Mouse (Mus musculus) ES-E14 (cell line): ENCODE measurements around the gene Zc3h12a. TPM values are rescaled to one million over a fixed set of nuclear protein-coding genes. Genes with fewer than 3 reads are reported as not detected.

Experiments used
- DNase-seq: peaks from one replicate; pipeline ENCODE4 v3.0.0-alpha.2; 2013; ENCODE audit warnings: low read depth, low spot score
- H3K27ac ChIP-seq: 2 replicates; pipeline ENCODE4 v1.5.1; 2012; ENCODE audit warnings: low read depth, mild to moderate bottlenecking, low read length, moderate library complexity, mixed read lengths; ENCODE audit not compliant: poor library complexity, insufficient read depth, severe bottlenecking
- H3K36me3 ChIP-seq: 2 replicates; pipeline ENCODE4 v1.6.1; 2012; ENCODE audit warnings: mild to moderate bottlenecking, low read length, moderate library complexity, mixed read lengths; ENCODE audit not compliant: control insufficient read depth, poor library complexity, insufficient read depth, severe bottlenecking
- H3K4me1 ChIP-seq, 2 experiments: fragments of 150-350 bp in 1 of 2; sonication (generic) in 1 of 2; 2 replicates each; pipeline ENCODE4 v1.6.1; 2012; ENCODE audit warnings: low read length in 2 of 2, mild to moderate bottlenecking in 1 of 2, mixed read lengths in 1 of 2; ENCODE audit not compliant: control insufficient read depth in 2 of 2, insufficient read depth in 2 of 2, poor library complexity in 1 of 2
- H3K4me3 ChIP-seq, 2 experiments: fragments of 150-350 bp in 1 of 2; sonication (generic) in 1 of 2; 2 replicates each; pipeline ENCODE4 v1.5.1; 2012; ENCODE audit warnings: low read length in 2 of 2, low read depth in 1 of 2, mild to moderate bottlenecking in 1 of 2, mixed read lengths in 1 of 2; ENCODE audit not compliant: insufficient read depth in 1 of 2, poor library complexity in 1 of 2, severe bottlenecking in 1 of 2
- H3K9ac ChIP-seq: 2 replicates; pipeline ENCODE4 v1.6.1; 2012; ENCODE audit warnings: low read depth, mild to moderate bottlenecking, low read length, mixed read lengths; ENCODE audit not compliant: poor library complexity, insufficient read depth, severe bottlenecking
- H3K9me3 ChIP-seq: fragments of 150-350 bp; sonication (generic); 2 replicates; pipeline ENCODE4 v1.6.1; 2012; ENCODE audit warnings: low read depth, mild to moderate bottlenecking, low read length; ENCODE audit not compliant: control insufficient read depth, insufficient read depth
- CHD2 ChIP-seq: IDR thresholded peaks from 2 replicates; pipeline ENCODE4 v1.6.1; 2014; ENCODE audit warnings: mild to moderate bottlenecking, low read depth, low read length, inconsistent platforms
- HCFC1 ChIP-seq: IDR thresholded peaks from 2 replicates; pipeline ENCODE4 v1.6.1; 2012; ENCODE audit warnings: low read length, inconsistent platforms, borderline replicate concordance; ENCODE audit not compliant: insufficient read depth
- MAFK ChIP-seq: IDR thresholded peaks from 2 replicates; pipeline ENCODE4 v1.6.1; 2014; ENCODE audit warnings: mild to moderate bottlenecking, low read depth, low read length, inconsistent platforms; ENCODE audit not compliant: insufficient read depth
- ZC3H11A ChIP-seq: IDR thresholded peaks from 2 replicates; pipeline ENCODE4 v1.6.1; 2012; ENCODE audit warnings: low read depth, mild to moderate bottlenecking, inconsistent platforms, low read length, borderline replicate concordance
- ZNF384 ChIP-seq: IDR thresholded peaks from 2 replicates; pipeline ENCODE4 v1.6.1; 2012; ENCODE audit warnings: low read depth, low read length, inconsistent platforms
- in situ Hi-C, 2 experiments: fragments of 600-800 bp; cut with MboI; formaldehyde crosslinking; loops; one replicate each; pipeline ENCODE4 v1.15.1; 2025; ENCODE audit warnings: low sequenced_read_pairs in 2 of 2, inconsistent platforms in 1 of 2; ENCODE audit not compliant: unreplicated experiment in 2 of 2
- total RNA-seq: library from RNA; depleted of rRNA; stranded (reverse); fragments of 300-350 nt; gene quantifications from 2 replicates; pipeline ENCODE4 v1.2.3, GENCODE M21; 2012; rRNA removed

Zc3h12a gene
- 4.9 and 10.4 TPM in 2 replicates for total RNA-seq

DNA sequence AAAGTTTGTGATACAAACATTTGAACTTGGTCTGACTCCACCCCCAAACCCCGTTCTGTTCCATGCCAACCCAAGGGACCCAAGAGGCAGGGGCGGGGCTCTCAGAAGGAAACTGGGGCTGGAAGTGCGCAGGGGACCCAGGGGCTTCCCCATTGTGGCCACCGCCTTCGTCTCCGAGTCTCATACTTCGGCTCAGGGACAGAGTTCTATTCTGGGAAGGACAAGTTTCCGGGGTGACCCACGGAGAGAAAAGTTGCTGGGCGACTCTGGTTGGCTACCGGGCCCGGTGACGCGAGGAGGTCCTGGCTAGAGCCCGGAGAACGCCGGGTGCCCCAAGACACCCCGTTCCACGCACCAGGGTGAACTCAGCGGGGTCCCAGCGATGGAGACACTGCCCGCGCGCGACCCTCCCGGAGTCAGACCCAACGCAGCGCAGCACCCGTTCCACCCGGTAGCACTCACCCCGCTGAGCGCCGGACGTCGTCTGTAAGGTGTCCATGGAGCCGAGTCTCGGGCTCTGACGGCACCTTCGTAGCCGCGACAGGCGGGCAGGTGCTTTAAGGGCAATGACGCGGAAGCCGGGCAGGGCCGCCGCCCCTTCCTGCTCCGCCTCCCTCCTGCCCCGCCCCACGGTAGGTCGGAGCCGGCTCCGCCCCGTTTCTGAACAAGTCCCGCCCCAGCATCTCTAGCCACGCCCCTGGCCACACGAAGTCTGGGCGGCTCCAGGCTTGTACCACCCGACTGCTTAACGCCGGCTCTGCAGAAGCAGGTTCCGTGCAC is at the start of gene Zc3h12a:
TSS of gene Zc3h12a (minus strand) at position 536 of the 780 bp plus-strand sequence.
- Histone ChIP-seq H3K4me3 (peak within 1 kb of the TSS; percentile 79 to 82), H3K36me3 (peaks cover 2% of the 10 kb centered on the region; the same call in 1 of the 2 replicates), H3K9ac (peak within 1 kb of the TSS; percentile 58), H3K9me3 (no peaks in the 10 kb centered on the region), H3K27ac (no peak within 1 kb of the TSS), H3K4me1 (peaks cover 13 to 31% of the 10 kb centered on the region in 2 experiments; a peak in 3 of 4 replicates)
- in situ Hi-C loops, result no loop called here
- DNase-seq, result peak; percentile 83
- TF ChIP-seq HCFC1 (no peak), ZNF384 (no peak), CHD2 (no peak), MAFK (no peak), ZC3H11A (no peak)

DNA sequence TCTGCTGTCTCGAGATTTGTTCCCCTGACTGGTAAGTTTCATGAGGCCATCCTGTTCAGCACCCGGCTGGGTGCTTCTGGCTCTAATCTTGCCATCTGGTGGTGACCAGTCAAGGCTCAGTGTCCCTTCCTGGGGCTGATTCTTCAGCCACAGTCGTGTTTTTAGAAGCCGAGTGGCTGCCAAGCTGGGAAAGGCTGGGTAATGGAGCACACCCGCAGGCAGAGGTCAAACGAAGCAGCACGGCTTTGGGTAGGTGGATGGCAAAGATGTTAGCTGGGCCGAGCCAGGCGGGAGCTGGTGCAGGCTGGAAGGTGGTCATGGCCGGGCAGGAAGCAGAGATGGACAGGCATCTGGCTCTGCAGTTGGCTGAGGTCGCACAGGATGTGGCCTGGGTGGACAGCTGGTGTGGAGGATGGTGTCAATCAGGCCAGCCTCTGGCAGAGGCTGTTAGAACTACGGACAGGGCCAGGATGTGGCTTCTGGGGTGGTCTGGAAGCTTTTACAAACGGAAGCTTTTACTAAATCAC is 49.1 kb upstream of the Zc3h12a start:
- no peak for DNase-seq

DNA sequence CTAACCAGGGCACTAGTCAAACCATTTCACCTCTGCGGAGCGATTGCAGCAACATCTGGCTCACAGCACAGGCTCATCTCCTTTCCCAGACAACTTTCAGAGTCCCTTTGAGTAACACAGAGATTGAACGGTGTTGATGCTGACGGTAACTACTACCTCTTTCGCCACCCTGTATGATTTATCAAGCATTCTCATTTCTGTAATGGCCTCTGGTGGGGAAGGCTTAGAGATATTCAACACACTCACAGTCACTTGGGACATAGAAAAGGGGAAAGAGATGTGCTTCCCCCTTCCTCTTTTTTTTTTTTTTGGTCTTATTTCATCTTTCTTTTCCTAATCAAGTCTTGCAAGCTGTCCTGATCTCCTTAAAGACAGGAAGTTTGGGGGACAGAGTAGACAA is 48.5 kb upstream of the Zc3h12a start:
- DNase-seq, result no peak
- TF ChIP-seq ZNF384 (no peak), ZC3H11A (no peak), MAFK (no peak), CHD2 (no peak), HCFC1 (no peak)
- in situ Hi-C loops, result no loop called here
- H3K9me3 ChIP-seq, result no peaks in the 10 kb centered on the region
- H3K9ac ChIP-seq, result no peak overlapping the region
- H3K4me1 ChIP-seq, result peaks cover 0 to 5% of the 10 kb centered on the region in 2 experiments; a peak in 1 of 4 replicates
- H3K36me3 ChIP-seq, result no peaks in the 10 kb centered on the region
- H3K4me3 ChIP-seq, result no peak overlapping the region
- no peak overlapping the region for H3K27ac ChIP-seq

More for the DNA sequence above, 49.1 kb upstream of the Zc3h12a start:
- Histone ChIP-seq H3K36me3 (no peaks in the 10 kb centered on the region), H3K27ac (no peak overlapping the region), H3K9me3 (no peaks in the 10 kb centered on the region), H3K9ac (no peak overlapping the region), H3K4me3 (no peak overlapping the region; a peak in 1 of 4 replicates), H3K4me1 (peaks cover 0 to 5% of the 10 kb centered on the region in 2 experiments; a peak in 1 of 4 replicates)
- TF ChIP-seq ZC3H11A, result no peak
- no peak for TF ChIP-seq MAFK
- no peak for TF ChIP-seq CHD2
- TF ChIP-seq ZNF384, result no peak
- TF ChIP-seq HCFC1, result no peak
- in situ Hi-C loops, result no loop called here

GRCm38 (mm10) chr4:125175591-125175990 is 48.0 kb upstream of the Zc3h12a start:
- Histone ChIP-seq H3K36me3 (no peaks in the 10 kb centered on the region), H3K4me1 (peaks cover 0 to 5% of the 10 kb centered on the region in 2 experiments; a peak in 1 of 4 replicates), H3K27ac (no peak overlapping the region), H3K4me3 (no peak overlapping the region), H3K9ac (no peak overlapping the region), H3K9me3 (no peaks in the 10 kb centered on the region)
- in situ Hi-C loops, result no loop called here
- no peak for TF ChIP-seq HCFC1
- no peak for TF ChIP-seq ZC3H11A
- no peak for TF ChIP-seq CHD2
- no peak for TF ChIP-seq ZNF384
- TF ChIP-seq MAFK, result no peak
- DNase-seq, result no peak
